Mouse (Mus musculus): Measurements from ENCODE around the gene Cbfb. TPM values are rescaled to one million over a fixed set of nuclear protein-coding genes. Genes with fewer than 3 reads are reported as not detected.

The Cbfb gene
- polyA plus RNA-seq, 1 experiment from 2014 or later, result 105 TPM

DNA sequence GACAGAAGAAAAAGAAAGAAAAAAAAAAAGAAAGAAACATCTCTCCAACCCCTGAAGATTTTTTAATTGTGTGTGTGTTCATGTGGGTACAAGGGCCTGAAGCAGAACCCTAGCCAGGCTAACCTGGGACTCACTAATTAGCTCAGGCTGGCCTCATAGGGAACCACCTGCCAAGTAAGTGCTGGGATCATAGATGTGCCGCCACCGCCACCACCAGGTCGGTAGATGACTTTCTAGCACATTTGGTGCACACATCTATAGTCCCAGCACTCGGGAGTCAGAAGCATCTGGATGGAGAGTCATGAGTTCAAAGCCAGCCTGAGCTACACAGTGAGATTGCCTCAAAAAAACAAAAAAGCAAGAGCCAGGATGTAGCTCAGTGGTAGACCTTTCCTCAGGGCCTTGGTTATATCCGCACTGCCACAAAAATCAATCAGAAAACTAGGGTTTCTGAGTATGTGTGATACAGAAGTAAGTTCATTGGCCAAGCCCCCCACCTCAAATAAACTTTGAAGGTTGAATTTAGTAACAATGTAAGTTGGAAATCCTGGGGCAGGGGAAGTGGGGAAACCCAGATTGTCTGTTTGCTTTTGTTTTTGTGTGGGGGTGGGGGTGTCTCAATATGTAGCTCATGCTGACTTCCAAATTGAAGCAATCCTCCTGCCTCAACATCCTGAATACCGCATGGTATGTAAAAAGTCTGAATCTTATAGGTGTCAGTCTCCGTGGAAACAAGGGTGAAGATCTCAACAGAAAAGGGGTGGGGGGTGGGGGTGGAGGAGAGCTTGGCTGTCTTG lies 87.0 kb downstream of the Cbfb start:
- H3K4me2 ChIP-seq (ENCODE audit: low read depth, severe bottlenecking), result no peak overlapping the region
- no peak overlapping the region for H3K27ac ChIP-seq (replicated peaks; ENCODE audit: low read depth, low read length)
- H3K9me3 ChIP-seq (ENCODE audit: control insufficient read depth, low read length), result no peaks in the 10 kb centered on the region
- no peak overlapping the region for H3K9ac ChIP-seq (ENCODE audit: low read length)
- H3K36me3 ChIP-seq (ENCODE audit: control insufficient read depth, insufficient read depth, low read length), result no peaks in the 10 kb centered on the region
- 68% methylated on average over 7 of the region's 7 CpGs for WGBS
- no peak for ATAC-seq (ENCODE audit: insufficient number of reproducible peaks, low FRiP score, low TSS enrichment, low read depth)
- no peak overlapping the region for H3K4me3 ChIP-seq (ENCODE audit: low read depth, low read length)
- peaks cover 11% of the 10 kb centered on the region for H3K4me1 ChIP-seq (ENCODE audit: control insufficient read depth, insufficient read depth, low read length)
- H3K27me3 ChIP-seq (ENCODE audit: control insufficient read depth, insufficient read depth, low read length), result peaks cover 42% of the 10 kb centered on the region
- no peak for DNase-seq (ENCODE audit: low spot score)

DNA sequence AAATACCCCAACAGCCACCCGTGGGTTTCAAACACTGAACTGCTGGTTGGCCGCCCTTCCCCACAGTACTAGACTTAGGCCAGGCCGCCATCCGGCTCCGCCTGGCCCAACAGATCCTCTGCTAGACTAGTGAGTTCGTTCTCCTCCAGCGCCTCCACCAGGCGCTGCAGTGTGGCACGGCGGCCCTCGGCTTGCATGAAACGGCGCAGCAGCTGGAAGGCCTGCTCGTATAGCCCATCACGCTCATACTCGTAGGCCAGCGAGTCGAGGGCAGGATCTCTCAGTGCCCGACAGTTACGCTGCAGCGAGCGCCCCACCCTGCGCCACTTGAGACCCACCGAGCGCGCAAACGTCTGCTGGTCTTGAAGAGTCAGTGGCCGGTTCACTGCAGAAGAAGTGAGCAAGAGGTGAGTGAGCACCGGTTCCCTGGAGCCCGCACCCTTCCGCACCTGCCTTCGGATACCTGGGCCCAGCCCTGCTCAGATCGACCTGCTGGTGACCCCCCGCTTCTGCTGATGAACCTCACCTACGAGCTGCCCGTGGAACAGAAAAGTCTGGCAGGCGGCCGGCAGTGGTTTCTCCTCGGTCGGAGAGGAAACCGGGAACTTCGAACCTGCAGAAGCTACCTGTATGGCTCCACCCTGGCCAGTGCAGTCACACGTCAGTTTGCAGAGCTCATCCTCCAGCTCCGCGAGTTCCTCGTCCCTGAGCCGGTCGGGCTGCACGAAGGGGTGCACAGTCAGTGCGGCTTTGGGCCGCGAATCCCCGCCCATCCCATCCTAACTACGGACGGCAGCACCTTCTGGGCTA lies 88.6 kb downstream of the Cbfb start:
- no peak overlapping the region for H3K27ac ChIP-seq (replicated peaks; ENCODE audit: low read depth, low read length)
- H3K27me3 ChIP-seq (ENCODE audit: control insufficient read depth, insufficient read depth, low read length), result peaks cover 52% of the 10 kb centered on the region
- DNase-seq (ENCODE audit: low spot score) (peak; percentile 68), ATAC-seq (ENCODE audit: insufficient number of reproducible peaks, low FRiP score, low TSS enrichment, low read depth) (peak; percentile 11; the same call in 1 of the 2 replicates)
- peak overlapping the region; percentile 26 for H3K4me3 ChIP-seq (ENCODE audit: low read depth, low read length)
- H3K36me3 ChIP-seq (ENCODE audit: control insufficient read depth, insufficient read depth, low read length), result no peaks in the 10 kb centered on the region
- H3K4me2 ChIP-seq (ENCODE audit: low read depth, severe bottlenecking), result peak overlapping the region; percentile 60
- H3K9me3 ChIP-seq (ENCODE audit: control insufficient read depth, low read length), result no peaks in the 10 kb centered on the region
- WGBS, result 3% methylated on average over 55 of the region's 55 CpGs
- no peak overlapping the region for H3K9ac ChIP-seq (ENCODE audit: low read length)
- peaks cover 11% of the 10 kb centered on the region for H3K4me1 ChIP-seq (ENCODE audit: control insufficient read depth, insufficient read depth, low read length)

DNA sequence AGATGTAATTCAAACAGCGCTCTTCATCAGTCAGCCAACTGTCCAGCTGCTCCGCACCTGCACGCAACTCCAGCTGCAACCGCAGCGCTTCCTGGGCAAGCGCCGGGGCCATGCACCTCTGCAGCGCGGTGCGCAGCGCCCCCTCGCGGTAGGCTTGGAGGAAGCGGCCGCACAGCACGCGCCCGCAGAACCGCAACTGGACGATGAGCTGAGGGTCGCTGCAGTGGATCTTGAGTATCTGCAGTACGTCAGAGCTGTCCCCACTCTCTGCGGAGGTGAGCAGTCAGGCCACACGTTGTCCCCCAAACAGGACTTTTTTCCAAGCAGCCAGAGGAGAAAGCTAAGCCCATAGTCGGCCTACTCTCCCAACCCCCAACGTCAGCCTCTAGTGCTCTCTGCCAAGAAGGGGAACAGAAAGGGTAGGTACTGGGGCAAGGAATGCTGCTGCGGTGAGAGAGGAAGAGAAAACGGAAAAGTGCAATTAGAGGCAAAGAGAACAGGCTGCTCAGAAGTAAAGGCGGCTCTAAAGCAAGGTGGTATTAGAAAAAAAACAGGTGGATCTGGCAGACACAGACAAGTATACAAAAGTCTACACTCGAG lies 89.3 kb downstream of the Cbfb start:
- Histone ChIP-seq H3K4me2 (ENCODE audit: low read depth, severe bottlenecking) (peak overlapping the region; percentile 60), H3K27me3 (ENCODE audit: control insufficient read depth, insufficient read depth, low read length) (peaks cover 55% of the 10 kb centered on the region), H3K9me3 (ENCODE audit: control insufficient read depth, low read length) (no peaks in the 10 kb centered on the region), H3K36me3 (ENCODE audit: control insufficient read depth, insufficient read depth, low read length) (no peaks in the 10 kb centered on the region), H3K4me1 (ENCODE audit: control insufficient read depth, insufficient read depth, low read length) (peaks cover 12% of the 10 kb centered on the region), H3K27ac (replicated peaks; ENCODE audit: low read depth, low read length) (no peak overlapping the region), H3K9ac (ENCODE audit: low read length) (no peak overlapping the region), H3K4me3 (ENCODE audit: low read depth, low read length) (peak overlapping the region; percentile 26)
- peak; percentile 88 for DNase-seq (ENCODE audit: low spot score)
- WGBS, result 4% methylated on average over 30 of the region's 30 CpGs
- peak; percentile 7; the same call in 1 of the 2 replicates for ATAC-seq (ENCODE audit: insufficient number of reproducible peaks, low FRiP score, low TSS enrichment, low read depth)

DNA sequence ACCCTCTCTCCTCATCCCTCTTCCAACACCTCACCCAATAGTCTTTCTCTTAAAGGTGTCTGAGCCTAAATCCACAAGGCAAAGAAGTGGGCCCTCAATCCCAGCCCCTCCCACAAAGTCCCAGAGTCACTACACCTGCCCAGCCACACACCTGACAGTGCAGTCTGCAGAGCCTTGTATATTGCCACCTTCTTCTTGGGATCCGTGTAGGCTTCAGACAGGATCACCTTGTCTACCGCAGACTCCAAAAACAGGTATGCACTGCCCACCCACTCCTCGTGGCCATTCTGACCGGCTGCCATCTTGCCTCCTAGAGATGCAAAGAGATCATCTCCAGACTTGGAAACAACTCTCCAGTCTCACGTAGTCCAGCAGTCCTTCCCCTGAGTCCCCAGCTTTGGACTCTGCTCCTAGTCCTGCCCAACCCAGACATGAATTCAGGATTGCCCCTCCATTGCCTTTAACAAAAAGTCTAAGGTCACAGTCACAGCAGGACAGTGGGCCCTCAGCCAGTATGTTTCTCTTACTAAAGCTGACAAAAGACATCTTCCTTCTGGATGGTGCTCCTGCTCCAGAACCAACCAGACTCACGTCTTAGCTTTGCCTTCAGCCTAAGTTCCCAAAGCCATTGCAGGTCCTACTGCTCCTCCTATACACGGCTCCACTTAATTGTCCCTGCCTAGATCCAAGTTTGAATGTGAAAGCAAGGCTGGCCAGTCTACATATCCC lies 90.1 kb downstream of the Cbfb start:
- WGBS, result 60% methylated on average over 7 of the region's 7 CpGs

DNA sequence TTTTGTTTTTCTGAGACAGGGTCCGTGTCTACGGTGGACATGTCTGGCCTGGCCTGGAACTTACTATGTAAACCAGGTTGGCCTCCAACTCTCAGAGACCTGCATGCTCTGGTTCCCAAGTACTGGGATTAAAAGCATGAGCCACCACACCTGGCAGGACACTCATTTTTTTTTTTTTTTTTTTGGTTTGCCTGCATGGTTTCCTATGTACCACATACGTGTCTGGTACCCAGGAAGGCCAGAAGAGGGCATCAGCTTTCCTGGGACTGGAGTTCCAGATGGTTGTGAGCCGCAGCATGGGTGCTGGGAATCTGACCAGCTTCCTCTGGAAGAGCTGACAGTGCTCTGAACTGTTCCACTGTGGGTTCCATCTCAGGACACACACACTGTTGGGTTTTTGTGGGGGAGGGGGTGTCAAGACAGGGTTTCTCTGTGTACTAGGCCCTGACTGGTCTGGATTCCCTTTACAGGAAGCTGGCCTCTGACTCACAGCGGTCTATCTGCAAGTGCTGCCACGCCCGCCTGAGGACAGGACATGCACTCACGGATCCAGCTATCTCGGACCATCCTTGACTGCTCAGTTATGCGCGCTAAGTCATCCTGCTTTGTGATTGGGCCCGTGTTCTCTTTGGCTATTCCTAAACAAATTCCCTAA lies 91.0 kb downstream of the Cbfb start:
- DNase-seq (ENCODE audit: low spot score) (no peak), ATAC-seq (ENCODE audit: insufficient number of reproducible peaks, low FRiP score, low TSS enrichment, low read depth) (no peak)
- Histone ChIP-seq H3K4me1 (ENCODE audit: control insufficient read depth, insufficient read depth, low read length) (peaks cover 13% of the 10 kb centered on the region; the same call in 1 of the 2 replicates), H3K4me3 (ENCODE audit: low read depth, low read length) (no peak overlapping the region), H3K27me3 (ENCODE audit: control insufficient read depth, insufficient read depth, low read length) (peaks cover 55% of the 10 kb centered on the region), H3K27ac (replicated peaks; ENCODE audit: low read depth, low read length) (no peak overlapping the region), H3K36me3 (ENCODE audit: control insufficient read depth, insufficient read depth, low read length) (no peaks in the 10 kb centered on the region), H3K9ac (ENCODE audit: low read length) (no peak overlapping the region), H3K9me3 (ENCODE audit: control insufficient read depth, low read length) (peaks cover 3% of the 10 kb centered on the region; the same call in 1 of the 2 replicates), H3K4me2 (ENCODE audit: low read depth, severe bottlenecking) (no peak overlapping the region)
- WGBS, result 85% methylated on average over 12 of the region's 12 CpGs

More for the DNA sequence above, 90.1 kb downstream of the Cbfb start:
- H3K4me2 ChIP-seq (ENCODE audit: low read depth, severe bottlenecking), result no peak overlapping the region
- H3K27me3 ChIP-seq (ENCODE audit: control insufficient read depth, insufficient read depth, low read length), result peaks cover 57% of the 10 kb centered on the region
- H3K4me1 ChIP-seq (ENCODE audit: control insufficient read depth, insufficient read depth, low read length), result peaks cover 13% of the 10 kb centered on the region; the same call in 1 of the 2 replicates
- DNase-seq (ENCODE audit: low spot score), result no peak
- no peak for ATAC-seq (ENCODE audit: insufficient number of reproducible peaks, low FRiP score, low TSS enrichment, low read depth)
- H3K27ac ChIP-seq (replicated peaks; ENCODE audit: low read depth, low read length), result no peak overlapping the region
- H3K36me3 ChIP-seq (ENCODE audit: control insufficient read depth, insufficient read depth, low read length), result no peaks in the 10 kb centered on the region
- H3K4me3 ChIP-seq (ENCODE audit: low read depth, low read length), result no peak overlapping the region
- H3K9ac ChIP-seq (ENCODE audit: low read length), result no peak overlapping the region
- no peaks in the 10 kb centered on the region for H3K9me3 ChIP-seq (ENCODE audit: control insufficient read depth, low read length)

DNA sequence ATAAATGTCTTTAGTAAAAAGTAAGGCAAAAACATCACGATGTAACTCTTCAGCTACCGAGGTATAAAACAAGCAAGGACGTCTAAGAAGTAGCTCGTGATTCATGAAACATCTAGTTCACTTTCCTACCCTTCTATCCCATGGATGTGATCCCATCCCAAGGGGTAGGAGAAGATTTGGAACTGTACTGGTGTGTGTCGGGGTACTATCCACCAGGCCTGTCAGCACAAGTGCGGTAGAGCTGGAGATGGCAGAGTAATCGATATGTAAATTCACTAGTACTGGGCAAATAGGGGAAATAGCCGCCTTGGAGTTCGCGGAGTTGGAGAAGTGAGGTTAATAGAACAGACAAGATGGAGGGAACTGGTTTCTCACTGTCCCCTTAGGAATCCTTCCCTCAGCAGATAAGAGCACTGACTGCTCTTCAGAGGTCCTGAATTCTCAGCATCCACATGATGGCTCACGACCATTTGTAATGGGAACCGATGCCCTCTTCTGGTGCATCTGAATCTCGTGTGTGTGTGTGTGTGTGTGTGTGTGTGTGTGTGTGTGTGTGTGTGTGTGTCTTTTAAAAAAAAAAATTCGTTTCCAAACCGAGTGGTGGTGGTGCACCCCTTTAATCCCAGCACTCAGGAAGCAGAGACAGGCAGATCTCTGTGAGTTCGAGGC lies 92.9 kb downstream of the Cbfb start:
- Histone ChIP-seq H3K4me2 (ENCODE audit: low read depth, severe bottlenecking) (no peak overlapping the region; the same call in 1 of the 2 replicates), H3K27ac (replicated peaks; ENCODE audit: low read depth, low read length) (no peak overlapping the region)
- 44% methylated on average over 16 of the region's 16 CpGs for WGBS

More for the DNA sequence above, 92.9 kb downstream of the Cbfb start:
- Histone ChIP-seq H3K4me3 (ENCODE audit: low read depth, low read length) (no peak overlapping the region), H3K36me3 (ENCODE audit: control insufficient read depth, insufficient read depth, low read length) (no peaks in the 10 kb centered on the region; the same call in 1 of the 2 replicates), H3K4me1 (ENCODE audit: control insufficient read depth, insufficient read depth, low read length) (peaks cover 18% of the 10 kb centered on the region), H3K9ac (ENCODE audit: low read length) (no peak overlapping the region), H3K9me3 (ENCODE audit: control insufficient read depth, low read length) (peaks cover 3% of the 10 kb centered on the region; the same call in 1 of the 2 replicates), H3K27me3 (ENCODE audit: control insufficient read depth, insufficient read depth, low read length) (peaks cover 62% of the 10 kb centered on the region)
- no peak for ATAC-seq (ENCODE audit: insufficient number of reproducible peaks, low FRiP score, low TSS enrichment, low read depth)
- DNase-seq (ENCODE audit: low spot score), result no peak

Data from limb, embryonic 11.5 days (tissue).